Mouse (Mus musculus): ENCODE data around the gene Ptges2.

GRCm38 (mm10) chr2:32351471-32351961 lies 44.2 kb upstream of the Ptges2 start:
- TF ChIP-seq CTCF (conservative IDR thresholded peaks at IDR 0.05; ENCODE audit: low read length) (no peak), NANOG (IDR thresholded peaks at IDR 0.05; ENCODE audit: borderline replicate concordance, low read length) (no peak), POU5F1 (IDR thresholded peaks at IDR 0.05; ENCODE audit: borderline replicate concordance, low read length) (no peak)

Data from E14TG2a.4 (cell line).